Mouse (Mus musculus): ENCODE results near the gene Ptprk.

- no peak for TF ChIP-seq CTCF (IDR thresholded peaks at IDR 0.05; ENCODE audit: control insufficient read depth, insufficient read depth, insufficient replicate concordance, low read depth, low read length)
- no peak for TF ChIP-seq POLR2A (IDR thresholded peaks at IDR 0.05; ENCODE audit: control insufficient read depth, low read depth, low read length)
Observed at GRCm38 (mm10) chr10:28178876-28179275, 104.3 kb downstream of the Ptprk start.
